Mouse (Mus musculus): ENCODE results near the gene Nedd4.

Gene Nedd4

GRCm38 (mm10) chr9:72766789-72767349 is 104.7 kb downstream of the Nedd4 start:
- in situ Hi-C loops (cut with MboI; ENCODE audit: unreplicated experiment in 2 of 2) = loop anchor here (5.0 to 25.0 kb wide), 4 partner anchors 110 to 325 kb away; no protein-coding TSS in a partner anchor

GRCm38 (mm10) chr9:72775022-72775421 is 112.9 kb downstream of the Nedd4 start:
- in situ Hi-C loops (cut with MboI; ENCODE audit: unreplicated experiment in 2 of 2) = no loop called here

GRCm38 (mm10) chr9:72779004-72779403 is 116.9 kb downstream of the Nedd4 start:
- in situ Hi-C loops (cut with MboI; ENCODE audit: unreplicated experiment in 2 of 2) = no loop called here

DNA sequence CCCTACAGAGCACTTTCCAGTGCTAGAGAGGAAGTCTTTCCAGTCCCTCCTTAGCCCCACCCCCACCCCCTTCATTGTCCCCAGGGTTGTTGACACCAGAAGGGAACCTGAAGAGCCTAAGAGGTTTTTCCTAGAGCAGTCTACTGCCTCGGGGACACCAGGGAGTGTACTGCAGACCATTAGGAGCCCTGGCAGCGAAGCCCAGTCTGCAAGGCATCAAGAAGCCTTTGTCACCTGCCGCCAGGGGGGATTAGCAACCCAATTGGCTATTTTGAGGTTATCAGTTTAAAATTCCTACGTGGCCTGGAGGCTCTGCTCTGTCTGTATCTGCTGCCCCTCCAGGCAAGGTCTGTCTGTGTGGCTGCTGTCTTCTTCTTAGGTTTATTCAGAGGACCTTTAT is 117.6 kb downstream of the Nedd4 start:
- in situ Hi-C loops (cut with MboI; ENCODE audit: unreplicated experiment in 2 of 2) = no loop called here

DNA sequence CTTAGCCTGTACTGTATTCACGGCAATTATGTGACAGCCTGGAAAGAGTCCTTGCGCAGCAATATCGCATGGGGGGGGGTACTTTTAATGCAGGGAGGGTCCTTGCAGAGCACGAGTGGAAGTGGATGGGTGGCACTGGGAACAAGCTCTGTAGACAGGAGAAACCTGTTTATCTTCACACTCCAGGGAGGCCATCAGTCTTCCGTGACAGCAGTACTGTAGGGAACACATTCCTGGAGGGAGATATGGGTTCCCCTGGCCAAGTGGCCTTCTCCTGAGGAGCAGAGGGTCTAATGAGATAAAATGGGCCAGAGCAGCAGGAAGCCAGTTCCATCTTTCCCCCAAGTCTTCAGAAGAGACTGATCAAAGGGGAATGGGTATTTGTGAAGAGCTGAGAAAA is 118.5 kb downstream of the Nedd4 start:
- in situ Hi-C loops (cut with MboI; ENCODE audit: unreplicated experiment in 2 of 2) = no loop called here

GRCm38 (mm10) chr9:72781466-72781865 is 119.3 kb downstream of the Nedd4 start:
- in situ Hi-C loops (cut with MboI; ENCODE audit: unreplicated experiment in 2 of 2) = no loop called here

DNA sequence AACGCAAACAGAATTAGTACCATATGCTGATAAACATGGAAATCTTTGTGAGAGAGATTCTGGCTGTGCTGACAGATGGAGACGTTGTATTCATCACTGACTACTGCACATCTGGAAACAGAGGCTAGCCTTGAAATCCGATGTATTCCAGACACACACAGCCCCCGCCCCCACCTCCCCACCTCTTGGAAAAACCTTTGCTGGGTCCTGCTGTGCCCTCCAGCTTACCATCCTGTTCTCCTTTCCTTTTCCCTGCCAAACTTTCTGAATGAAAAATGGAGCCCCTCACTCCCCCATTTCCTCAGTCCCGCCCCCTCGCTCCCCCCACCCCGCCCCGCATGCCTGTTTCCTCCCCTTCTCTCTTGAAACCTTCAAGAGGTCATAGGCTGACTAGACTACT is 120.0 kb downstream of the Nedd4 start:
- in situ Hi-C loops (cut with MboI; ENCODE audit: unreplicated experiment in 2 of 2) = no loop called here

DNA sequence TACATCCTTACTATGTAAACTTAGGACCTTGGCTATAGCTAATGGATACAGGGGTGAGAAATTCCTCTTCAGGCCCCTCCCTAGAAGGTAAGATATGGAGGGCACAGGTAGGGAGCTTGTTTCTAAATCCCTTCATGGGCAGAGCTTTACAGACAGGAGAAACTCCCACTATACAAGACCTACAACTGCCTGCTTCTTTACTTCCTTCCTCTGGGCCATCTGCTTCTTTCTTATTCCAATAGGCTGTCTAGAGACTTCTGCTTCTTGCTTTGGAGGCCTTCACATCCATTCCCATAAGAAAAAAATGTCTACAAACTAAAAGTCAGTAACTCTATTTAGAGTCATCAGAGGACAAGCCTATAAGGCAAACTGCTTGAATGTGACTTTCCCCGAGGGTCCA is 125.6 kb downstream of the Nedd4 start:
- in situ Hi-C loops (cut with MboI; ENCODE audit: unreplicated experiment in 2 of 2) = no loop called here

GRCm38 (mm10) chr9:72790530-72791212 is 128.5 kb downstream of the Nedd4 start:
- in situ Hi-C loops (cut with MboI; ENCODE audit: unreplicated experiment in 2 of 2) = no loop called here

DNA sequence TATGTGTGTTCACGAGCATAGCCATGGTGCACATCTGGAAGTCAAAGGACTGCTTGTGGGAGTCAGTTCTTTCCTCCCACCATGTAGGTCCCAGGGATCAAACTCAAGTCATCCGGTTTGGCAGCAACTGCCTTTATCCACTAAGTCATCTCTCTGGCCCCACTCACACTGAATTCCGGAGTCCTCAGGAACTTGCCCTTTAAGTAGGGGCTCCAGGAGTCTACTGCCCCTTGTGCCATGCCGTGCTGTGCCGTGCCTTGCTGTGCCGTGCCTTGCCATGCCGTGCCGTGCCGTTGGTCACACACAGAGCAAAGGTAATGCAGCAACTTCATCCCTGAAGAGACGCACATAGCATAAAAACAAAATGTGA is 129.1 kb downstream of the Nedd4 start:
- in situ Hi-C loops (cut with MboI; ENCODE audit: unreplicated experiment in 2 of 2) = no loop called here

GRCm38 (mm10) chr9:72791681-72792080 is 129.5 kb downstream of the Nedd4 start:
- in situ Hi-C loops (cut with MboI; ENCODE audit: unreplicated experiment in 2 of 2) = no loop called here

DNA sequence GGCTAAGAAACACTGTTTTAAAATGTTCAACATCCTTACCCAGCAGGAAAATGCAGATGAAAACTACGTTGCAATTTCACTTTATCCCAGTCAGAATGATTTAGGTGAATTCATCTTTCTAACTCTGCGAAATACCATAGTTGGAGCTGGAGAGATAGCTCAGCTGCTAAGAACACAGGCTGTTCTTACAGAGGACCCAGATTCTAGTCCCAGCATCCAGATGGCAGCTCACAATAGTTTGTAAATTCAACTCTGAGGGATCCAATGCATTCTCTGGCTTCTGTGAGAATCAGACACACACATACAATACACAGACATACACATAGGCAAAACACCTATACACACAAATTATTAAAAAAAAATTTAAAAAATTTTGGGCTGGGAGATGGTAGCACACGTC is 133.1 kb downstream of the Nedd4 start:
- in situ Hi-C loops (cut with MboI; ENCODE audit: unreplicated experiment in 2 of 2) = no loop called here

- in situ Hi-C loops (cut with MboI; ENCODE audit: unreplicated experiment in 2 of 2) = no loop called here
Measured at GRCm38 (mm10) chr9:72797136-72797621, 135.0 kb downstream of the Nedd4 start.
